Mouse (Mus musculus) CH12.LX (cell line): ENCODE measurements at regions not wholly inside any gene's neighbourhood (a gene's known extent, or its start where the extent isn't known, plus 50 kb on each side); places are given as distances from the start of the nearest gene placed in this dataset.

Source experiments
- DNase-seq: peaks from one replicate; pipeline ENCODE4 v3.0.0-alpha.2; 2013; ENCODE audit errors: extremely low read depth
- H3K27ac ChIP-seq: 2 replicates; pipeline ENCODE4 v1.5.1; 2012; ENCODE audit warnings: low read depth, mild to moderate bottlenecking, control low read depth, moderate library complexity; ENCODE audit not compliant: insufficient read depth
- H3K27me3 ChIP-seq: replicated peaks from 2 replicates; pipeline ENCODE3; 2012; ENCODE audit warnings: inconsistent platforms
- H3K36me3 ChIP-seq, 2 experiments: replicated peaks in 1 of 2; 2 replicates each; pipeline versions ENCODE3 to v1.6.1; 2012; ENCODE audit warnings: inconsistent platforms in 1 of 2, low read length in 1 of 2, mild to moderate bottlenecking in 1 of 2, mixed read lengths in 1 of 2, moderate library complexity in 1 of 2; ENCODE audit not compliant: control insufficient read depth in 1 of 2, insufficient read depth in 1 of 2
- H3K4me1 ChIP-seq, 2 experiments: 2 replicates each; pipeline ENCODE4 v1.6.1; 2012; ENCODE audit warnings: inconsistent platforms in 1 of 2, moderate library complexity in 1 of 2; ENCODE audit not compliant: insufficient read depth in 2 of 2, control insufficient read depth in 1 of 2
- H3K4me2 ChIP-seq: 2 replicates; pipeline ENCODE4 v1.6.1; 2012; ENCODE audit warnings: low read depth, mild to moderate bottlenecking, control low read depth; ENCODE audit not compliant: poor library complexity, insufficient read depth, severe bottlenecking
- H3K4me3 ChIP-seq, 3 experiments: fragments of 150-350 bp in 1 of 3; sonication (generic) in 1 of 3; replicated peaks in 1 of 3; 2 replicates each; pipeline versions ENCODE3 to v1.5.1; 2011 to 2012; ENCODE audit warnings: low read depth in 2 of 3, low read length in 2 of 3, mild to moderate bottlenecking in 2 of 3, moderate library complexity in 2 of 3, control low read depth in 1 of 3, improper control_type of control experiment in 1 of 3, inconsistent platforms in 1 of 3, mixed read lengths in 1 of 3; ENCODE audit not compliant: poor library complexity in 1 of 3
- H3K79me2 ChIP-seq: replicated peaks from 2 replicates; pipeline ENCODE4 v1.6.1; 2012; ENCODE audit warnings: mild to moderate bottlenecking, moderate library complexity; ENCODE audit not compliant: control insufficient read depth, poor library complexity, insufficient read depth, severe bottlenecking; ENCODE audit errors: extremely low read depth
- H3K9ac ChIP-seq: 2 replicates; pipeline ENCODE4 v1.6.1; 2012; ENCODE audit warnings: low read depth, mild to moderate bottlenecking, control low read depth, moderate library complexity; ENCODE audit not compliant: insufficient read depth
- H3K9me3 ChIP-seq: replicated peaks from 2 replicates; pipeline ENCODE3; 2012; ENCODE audit warnings: low read length, inconsistent platforms, mixed read lengths
- BHLHE40 ChIP-seq: IDR thresholded peaks from 2 replicates; pipeline ENCODE4 v1.6.1; 2011; ENCODE audit warnings: mild to moderate bottlenecking, low read depth, low read length, improper control_type of control experiment
- CHD1 ChIP-seq: IDR thresholded peaks from 2 replicates; pipeline ENCODE4 v1.6.1; 2012; ENCODE audit warnings: low read depth, low read length, improper control_type of control experiment, inconsistent platforms
- CTCF ChIP-seq, 2 experiments: IDR thresholded peaks in 1 of 2; conservative IDR thresholded peaks in 1 of 2; 2 replicates each; pipeline ENCODE4 v1.5.1; 2011 to 2012; ENCODE audit warnings: low read depth in 2 of 2, low read length in 2 of 2, improper control_type of control experiment in 1 of 2, inconsistent platforms in 1 of 2, mild to moderate bottlenecking in 1 of 2, moderate library complexity in 1 of 2
- HCFC1 ChIP-seq: IDR thresholded peaks from 2 replicates; pipeline ENCODE4 v1.6.1; 2012; ENCODE audit warnings: low read depth, mild to moderate bottlenecking, inconsistent platforms, low read length, improper control_type of control experiment
- JUN ChIP-seq: IDR thresholded peaks from 2 replicates; pipeline ENCODE4 v1.6.1; 2011; ENCODE audit warnings: low read depth, mild to moderate bottlenecking, low read length, improper control_type of control experiment, moderate library complexity; ENCODE audit not compliant: insufficient read depth
- MAFK ChIP-seq: IDR thresholded peaks from 2 replicates; pipeline ENCODE4 v1.6.1; 2011; ENCODE audit warnings: low read length, improper control_type of control experiment; ENCODE audit not compliant: insufficient replicate concordance
- MXI1 ChIP-seq: IDR thresholded peaks from 2 replicates; pipeline ENCODE4 v1.6.1; 2011; ENCODE audit warnings: mild to moderate bottlenecking, low read depth, low read length, improper control_type of control experiment
- POLR2AphosphoS2 ChIP-seq: IDR thresholded peaks from 2 replicates; pipeline ENCODE4 v1.6.1; 2011; ENCODE audit warnings: low read depth, low read length, improper control_type of control experiment
- RAD21 ChIP-seq: IDR thresholded peaks from 2 replicates; pipeline ENCODE4 v1.6.1; 2011; ENCODE audit warnings: low read depth, mild to moderate bottlenecking, low read length, improper control_type of control experiment, moderate library complexity
- SIN3A ChIP-seq: IDR thresholded peaks from 2 replicates; pipeline ENCODE4 v1.6.1; 2012; ENCODE audit warnings: low read length, improper control_type of control experiment, inconsistent platforms
- SMC3 ChIP-seq: IDR thresholded peaks from 2 replicates; pipeline ENCODE4 v1.6.1; 2011; ENCODE audit warnings: low read depth, low read length, improper control_type of control experiment
- ZNF384 ChIP-seq: IDR thresholded peaks from 2 replicates; pipeline ENCODE4 v1.6.1; 2012; ENCODE audit warnings: low read depth, low read length, improper control_type of control experiment, inconsistent platforms
- dilution Hi-C: fragments of 300-500 bp; cut with MboI; formaldehyde crosslinking; loops from 2 replicates; pipeline ENCODE4 v1.14.3; 2020; ENCODE audit warnings: low sequenced_read_pairs; ENCODE audit not compliant: extremely low pct_unique_long_range_greater_than_20kb, extremely low pct_ligation_motif_present
- in situ Hi-C: fragments of 300-500 bp; cut with MboI; formaldehyde crosslinking; loops from 3 replicates; pipeline ENCODE4 v1.14.3; 2019; ENCODE audit warnings: low sequenced_read_pairs, low pct_ligation_motif_present, low pct_unique_long_range_greater_than_20kb, mixed read lengths

GRCm38 (mm10) chr8:33052017-33052416, 376.5 kb upstream of the 5930422O12Rik start:
- Histone ChIP-seq H3K36me3 (no peaks in the 10 kb centered on the region), H3K9me3 (peaks cover 11% of the 10 kb centered on the region), H3K4me2 (no peak overlapping the region)
- dilution Hi-C loops: no loop called here
- TF ChIP-seq POLR2AphosphoS2 (no peak), RAD21 (no peak), CHD1 (no peak), SIN3A (no peak), MAFK (no peak), CTCF (conservative IDR thresholded peaks at IDR 0.05 in 1 of 2, IDR thresholded peaks at IDR 0.05 in 1 of 2; ENCODE audit: low read depth in 2 of 2, low read length in 2 of 2) (no peak), MXI1 (no peak)
- TF ChIP-seq, all 38 proteins: peak for 0
- Histone ChIP-seq H3K79me2 (no peaks in the 10 kb centered on the region), H3K27ac (no peak overlapping the region), H3K4me3 (no peak overlapping the region), H3K27me3 (no peaks in the 10 kb centered on the region), H3K9ac (no peak overlapping the region), H3K4me1 (no peaks in the 10 kb centered on the region)
- in situ Hi-C loops: no loop called here
- no peak for DNase-seq

- Histone ChIP-seq H3K4me2 (no peak overlapping the region), H3K27ac (no peak overlapping the region), H3K4me3 (no peak overlapping the region), H3K4me1 (peaks cover 0 to 28% of the 10 kb centered on the region in 2 experiments; a peak in 2 of 4 replicates), H3K79me2 (no peaks in the 10 kb centered on the region), H3K9me3 (peaks cover 2% of the 10 kb centered on the region), H3K36me3 (no peaks in the 10 kb centered on the region), H3K27me3 (no peaks in the 10 kb centered on the region), H3K9ac (no peak overlapping the region)
- no peak for TF ChIP-seq ZNF384
- no peak for TF ChIP-seq HCFC1
- TF ChIP-seq JUN: no peak
- no peak for TF ChIP-seq BHLHE40
- in situ Hi-C loops (no loop called here), dilution Hi-C loops (no loop called here)
- no peak for DNase-seq
Measured at GRCm38 (mm10) chr8:33065566-33065965, 362.9 kb upstream of the 5930422O12Rik start.

GRCm38 (mm10) chr8:33066168-33066567, 362.3 kb upstream of the 5930422O12Rik start:
- Histone ChIP-seq H3K79me2 (no peaks in the 10 kb centered on the region), H3K27ac (no peak overlapping the region), H3K36me3 (no peaks in the 10 kb centered on the region), H3K27me3 (no peaks in the 10 kb centered on the region), H3K4me2 (no peak overlapping the region), H3K9ac (no peak overlapping the region), H3K9me3 (peaks cover 2% of the 10 kb centered on the region), H3K4me1 (peaks cover 0 to 25% of the 10 kb centered on the region in 2 experiments; a peak in 2 of 4 replicates), H3K4me3 (no peak overlapping the region)
- dilution Hi-C loops: no loop called here
- no peak for DNase-seq
- 0 out of 2 replicates have a peak, but pooled peaks have one; percentile 2 for TF ChIP-seq SMC3
- TF ChIP-seq CTCF (conservative IDR thresholded peaks at IDR 0.05 in 1 of 2, IDR thresholded peaks at IDR 0.05 in 1 of 2; ENCODE audit: low read depth in 2 of 2, low read length in 2 of 2): peak in 1 of 2 experiments; percentile 22; a peak in 1 of 4 replicates
- TF ChIP-seq HCFC1: no peak
- in situ Hi-C loops: no loop called here
